Mouse (Mus musculus): ENCODE measurements around the gene Mettl7a2. TPM values are rescaled to one million over a fixed set of nuclear protein-coding genes. Genes with fewer than 3 reads are reported as not detected.
"Not testable (repeated sequence)": the region's sequence is repeated elsewhere in the genome, so short reads cannot be mapped to it uniquely, and the experiment has no call there.

Mettl7a2 gene
- polyA plus RNA-seq, 1 experiment from 2014 or later, result not detected

GRCm38 (mm10) chr15:100341314-100341980, 11.6 kb upstream of the Mettl7a2 start:
- H3K9ac ChIP-seq (replicated peaks); H3K27me3 ChIP-seq; H3K27ac ChIP-seq; H3K4me1 ChIP-seq (replicated peaks); H3K4me3 ChIP-seq (replicated peaks); H3K4me2 ChIP-seq; ATAC-seq (ENCODE audit: insufficient number of reproducible peaks, insufficient read depth, low FRiP score, low TSS enrichment, low read depth); H3K36me3 ChIP-seq: not testable (repeated sequence)
- H3K9me3 ChIP-seq, result peaks cover 11% of the 10 kb centered on the region
- 74% methylated on average over 4 of the region's 5 CpGs for WGBS

- no peaks in the 10 kb centered on the region for H3K4me1 ChIP-seq (replicated peaks)
- no peak for ATAC-seq (ENCODE audit: insufficient number of reproducible peaks, insufficient read depth, low FRiP score, low TSS enrichment, low read depth)
- H3K4me3 ChIP-seq (replicated peaks), result no peak overlapping the region
- peaks cover 13% of the 10 kb centered on the region for H3K9me3 ChIP-seq
- H3K36me3 ChIP-seq, result no peaks in the 10 kb centered on the region
- H3K27ac ChIP-seq, result no peak overlapping the region
- no peak overlapping the region for H3K4me2 ChIP-seq
- H3K9ac ChIP-seq (replicated peaks), result no peak overlapping the region
- H3K27me3 ChIP-seq, result no peaks in the 10 kb centered on the region; the same call in 1 of the 2 replicates
Measured at GRCm38 (mm10) chr15:100345484-100345883, 7.5 kb upstream of the Mettl7a2 start.

- 72% methylated on average over 14 of the region's 14 CpGs for WGBS
- Histone ChIP-seq H3K27ac (peak overlapping the region; percentile 66; the same call in 1 of the 2 replicates), H3K9me3 (peaks cover 13% of the 10 kb centered on the region), H3K4me1 (replicated peaks) (peaks cover 8% of the 10 kb centered on the region), H3K36me3 (no peaks in the 10 kb centered on the region), H3K4me3 (replicated peaks) (no peak overlapping the region), H3K27me3 (no peaks in the 10 kb centered on the region; the same call in 1 of the 2 replicates), H3K9ac (replicated peaks) (no peak overlapping the region), H3K4me2 (no peak overlapping the region)
- ATAC-seq (ENCODE audit: insufficient number of reproducible peaks, insufficient read depth, low FRiP score, low TSS enrichment, low read depth), result no peak
Measured at GRCm38 (mm10) chr15:100346761-100347160, 6.2 kb upstream of the Mettl7a2 start.

- H3K4me1 ChIP-seq (replicated peaks), result peaks cover 13% of the 10 kb centered on the region
- H3K36me3 ChIP-seq, result no peaks in the 10 kb centered on the region
- H3K4me2 ChIP-seq, result no peak overlapping the region
- peaks cover 13% of the 10 kb centered on the region for H3K9me3 ChIP-seq
- WGBS, result 30% methylated on average over 2 of the region's 2 CpGs
- H3K27ac ChIP-seq, result no peak overlapping the region
- no peaks in the 10 kb centered on the region; the same call in 1 of the 2 replicates for H3K27me3 ChIP-seq
- no peak for ATAC-seq (ENCODE audit: insufficient number of reproducible peaks, insufficient read depth, low FRiP score, low TSS enrichment, low read depth)
- no peak overlapping the region for H3K9ac ChIP-seq (replicated peaks)
- H3K4me3 ChIP-seq (replicated peaks), result no peak overlapping the region
Measured at GRCm38 (mm10) chr15:100349496-100349895, 3.5 kb upstream of the Mettl7a2 start.

- H3K4me1 ChIP-seq (replicated peaks), result peaks cover 13% of the 10 kb centered on the region
- no peak overlapping the region for H3K9ac ChIP-seq (replicated peaks)
- no peaks in the 10 kb centered on the region; the same call in 1 of the 2 replicates for H3K27me3 ChIP-seq
- H3K27ac ChIP-seq, result no peak overlapping the region
- 53% methylated on average over 6 of the region's 6 CpGs for WGBS
- no peak overlapping the region for H3K4me3 ChIP-seq (replicated peaks)
- 0 out of 2 replicates have a peak, but pooled peaks cover 1% of the 10 kb centered on the region for H3K9me3 ChIP-seq
- no peaks in the 10 kb centered on the region for H3K36me3 ChIP-seq
- no peak overlapping the region for H3K4me2 ChIP-seq
- no peak for ATAC-seq (ENCODE audit: insufficient number of reproducible peaks, insufficient read depth, low FRiP score, low TSS enrichment, low read depth)
Measured at GRCm38 (mm10) chr15:100351501-100352060, 1.4 kb upstream of the Mettl7a2 start.

- not testable (repeated sequence) for H3K27me3 ChIP-seq; H3K9me3 ChIP-seq; H3K27ac ChIP-seq; H3K9ac ChIP-seq (replicated peaks); H3K36me3 ChIP-seq; ATAC-seq (ENCODE audit: insufficient number of reproducible peaks, insufficient read depth, low FRiP score, low TSS enrichment, low read depth); H3K4me3 ChIP-seq (replicated peaks); H3K4me2 ChIP-seq
- WGBS, result 91% methylated on average over 22 of the region's 22 CpGs
- H3K4me1 ChIP-seq (replicated peaks), result peaks cover 13% of the 10 kb centered on the region
Measured at GRCm38 (mm10) chr15:100353399-100353798, 399 bp downstream of the Mettl7a2 start.

- Histone ChIP-seq H3K9me3 (no peaks in the 10 kb centered on the region), H3K36me3 (no peaks in the 10 kb centered on the region), H3K27me3 (no peaks in the 10 kb centered on the region), H3K9ac (replicated peaks) (no peak overlapping the region), H3K27ac (no peak overlapping the region), H3K4me3 (replicated peaks) (no peak overlapping the region), H3K4me1 (replicated peaks) (peaks cover 19% of the 10 kb centered on the region), H3K4me2 (no peak overlapping the region)
- 39% methylated on average over 5 of the region's 5 CpGs for WGBS
- no peak for ATAC-seq (ENCODE audit: insufficient number of reproducible peaks, insufficient read depth, low FRiP score, low TSS enrichment, low read depth)
Measured at GRCm38 (mm10) chr15:100355876-100356275, 2.9 kb downstream of the Mettl7a2 start.

- peaks cover 12% of the 10 kb centered on the region for H3K4me1 ChIP-seq (replicated peaks)
- no peaks in the 10 kb centered on the region for H3K36me3 ChIP-seq
- H3K9ac ChIP-seq (replicated peaks), result no peak within 1 kb of the TSS
- H3K9me3 ChIP-seq, result peaks cover 5% of the 10 kb centered on the region; the same call in 1 of the 2 replicates
- H3K27ac ChIP-seq, result no peak within 1 kb of the TSS
- no peak within 1 kb of the TSS for H3K4me2 ChIP-seq
- H3K27me3 ChIP-seq, result peaks cover 11% of the 10 kb centered on the region; the same call in 1 of the 2 replicates
- ATAC-seq (ENCODE audit: insufficient number of reproducible peaks, insufficient read depth, low FRiP score, low TSS enrichment, low read depth), result no peak
- WGBS, result 45% methylated on average over 7 of the region's 7 CpGs
- H3K4me3 ChIP-seq (replicated peaks), result no peak within 1 kb of the TSS
Measured at GRCm38 (mm10) chr15:100364242-100364641, 11.2 kb downstream of the Mettl7a2 start, which contains the start of gene Higd1c. Gene Higd1c (plus strand): TSS chr15:100364542.

GRCm38 (mm10) chr15:100365967-100366366, 13.0 kb downstream of the Mettl7a2 start:
- H3K4me3 ChIP-seq (replicated peaks); H3K4me1 ChIP-seq (replicated peaks); H3K36me3 ChIP-seq; H3K9me3 ChIP-seq; H3K4me2 ChIP-seq; H3K9ac ChIP-seq (replicated peaks); H3K27ac ChIP-seq; ATAC-seq (ENCODE audit: insufficient number of reproducible peaks, insufficient read depth, low FRiP score, low TSS enrichment, low read depth): not testable (repeated sequence)
- peaks cover 11% of the 10 kb centered on the region; the same call in 1 of the 2 replicates for H3K27me3 ChIP-seq
- 16% methylated on average over 9 of the region's 9 CpGs for WGBS

- peaks cover 11% of the 10 kb centered on the region; the same call in 1 of the 2 replicates for H3K27me3 ChIP-seq
- no peak overlapping the region for H3K4me2 ChIP-seq
- H3K9ac ChIP-seq (replicated peaks), result no peak overlapping the region
- no peaks in the 10 kb centered on the region for H3K36me3 ChIP-seq
- H3K4me3 ChIP-seq (replicated peaks), result no peak overlapping the region
- 43% methylated on average over 7 of the region's 7 CpGs for WGBS
- H3K9me3 ChIP-seq, result peaks cover 5% of the 10 kb centered on the region; the same call in 1 of the 2 replicates
- H3K27ac ChIP-seq, result no peak overlapping the region
- no peak for ATAC-seq (ENCODE audit: insufficient number of reproducible peaks, insufficient read depth, low FRiP score, low TSS enrichment, low read depth)
- peaks cover 7% of the 10 kb centered on the region; the same call in 1 of the 2 replicates for H3K4me1 ChIP-seq (replicated peaks)
Measured at GRCm38 (mm10) chr15:100367119-100367518, 14.1 kb downstream of the Mettl7a2 start.

- no peaks in the 10 kb centered on the region for H3K27me3 ChIP-seq
- no peaks in the 10 kb centered on the region; the same call in 1 of the 2 replicates for H3K4me1 ChIP-seq (replicated peaks)
- no peak overlapping the region for H3K27ac ChIP-seq
- H3K36me3 ChIP-seq, result no peaks in the 10 kb centered on the region
- H3K9ac ChIP-seq (replicated peaks), result no peak overlapping the region
- ATAC-seq (ENCODE audit: insufficient number of reproducible peaks, insufficient read depth, low FRiP score, low TSS enrichment, low read depth), result no peak
- H3K9me3 ChIP-seq, result 0 out of 2 replicates have a peak, but pooled peaks cover 5% of the 10 kb centered on the region
- H3K4me2 ChIP-seq, result no peak overlapping the region
- no peak overlapping the region for H3K4me3 ChIP-seq (replicated peaks)
- WGBS, result 33% methylated on average over 5 of the region's 5 CpGs
Measured at GRCm38 (mm10) chr15:100375066-100375465, 22.1 kb downstream of the Mettl7a2 start.
